Mouse (Mus musculus) spleen, adult 2 months (tissue): ENCODE data around the gene Naif1.

ENCODE experiments used
- CTCF ChIP-seq: fragments of 200-500 bp; IDR thresholded peaks from 2 replicates; pipeline ENCODE4 v1.5.1; 2011; ENCODE audit warnings: mild to moderate bottlenecking, inconsistent platforms; ENCODE audit not compliant: insufficient read depth, insufficient read length, insufficient replicate concordance; ENCODE audit errors: extremely low read depth
- POLR2A ChIP-seq: fragments of 200-500 bp; IDR thresholded peaks from 2 replicates; pipeline ENCODE4 v1.6.1; 2011; ENCODE audit warnings: low read depth, low read length, inconsistent platforms

DNA sequence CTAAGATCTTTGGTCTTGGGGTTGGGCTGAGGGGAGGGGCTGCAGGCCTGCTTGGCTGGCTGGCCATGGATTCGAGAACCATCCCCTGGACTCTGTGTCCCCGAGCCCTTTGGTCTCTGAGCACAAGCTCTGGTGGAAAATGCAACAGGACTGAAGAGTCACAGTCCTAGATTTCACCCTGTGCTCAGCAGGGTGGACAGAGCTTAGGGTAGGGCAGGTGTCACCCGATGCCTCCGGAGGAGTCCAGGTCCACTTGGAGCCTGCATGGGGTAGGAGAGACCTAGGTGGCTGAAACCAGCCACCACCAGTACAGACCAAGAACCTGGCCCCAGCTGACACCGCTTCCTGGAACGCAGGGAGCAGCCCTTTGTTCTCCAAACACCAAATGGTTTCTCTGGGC, 34.7 kb downstream of the Naif1 start:
- TF ChIP-seq POLR2A (no peak), CTCF (no peak)
